Mouse (Mus musculus) kidney, embryonic 16.5 days (tissue): ENCODE results near the gene Tmem239. TPM values are rescaled to one million over a fixed set of nuclear protein-coding genes. Genes with fewer than 3 reads are reported as not detected.

Experiments
- ATAC-seq: fragments of 200-750 bp; cut with Nextera tagmentation; 2 replicates; pipeline ENCODE4 v1.8.0; 2017; ENCODE audit warnings: moderate TSS enrichment; ENCODE audit not compliant: low FRiP score, low TSS enrichment
- H3K27ac ChIP-seq: fragments of 300-500 bp; sonication (generic); 2 replicates; pipeline ENCODE4 v1.5.1; 2014; ENCODE audit warnings: low read length
- H3K27me3 ChIP-seq: fragments of 300-500 bp; sonication (generic); 2 replicates; pipeline ENCODE4 v1.6.1; 2014; ENCODE audit warnings: low read length, control low read depth, mixed read lengths; ENCODE audit not compliant: insufficient read depth
- H3K36me3 ChIP-seq: fragments of 300-500 bp; sonication (generic); 2 replicates; pipeline ENCODE4 v1.6.1; 2014; ENCODE audit warnings: low read length, control low read depth, mixed read lengths; ENCODE audit not compliant: insufficient read depth
- H3K4me1 ChIP-seq: fragments of 300-500 bp; sonication (generic); 2 replicates; pipeline ENCODE4 v1.6.1; 2014; ENCODE audit warnings: low read length, control low read depth, mixed read lengths; ENCODE audit not compliant: insufficient read depth
- H3K4me2 ChIP-seq: fragments of 300-500 bp; sonication (generic); replicated peaks from 2 replicates; pipeline ENCODE4 v1.6.1; 2014; ENCODE audit warnings: low read depth, low read length
- H3K4me3 ChIP-seq: fragments of 300-500 bp; sonication (generic); 2 replicates; pipeline ENCODE4 v1.5.1; 2014; ENCODE audit warnings: mild to moderate bottlenecking, low read length
- H3K9ac ChIP-seq: fragments of 300-500 bp; sonication (generic); replicated peaks from 2 replicates; pipeline ENCODE4 v1.6.1; 2014; ENCODE audit warnings: low read length
- H3K9me3 ChIP-seq: fragments of 300-500 bp; sonication (generic); 2 replicates; pipeline ENCODE4 v1.6.1; 2016; ENCODE audit warnings: low read length, control low read depth
- WGBS: fragments of 180-500 bp; shearing (Covaris S2); extraction: QIAGEN DNeasy Blood & Tissue Kit; methylation state at CpG from one replicate; pipeline ENCODE4 v1.1.7; 2014; 5-methylcytosine and 5-hydroxymethylcytosine counted together
- polyA plus RNA-seq: library from polyadenylated mRNA; unstranded; fragments of >200 nt; fragmentation: Nextera tagmentation; extraction: Ambion mirVana; gene quantifications from 2 replicates; pipeline ENCODE4 v1.2.1, GENCODE M21; 2015

Gene Tmem239
- polyA plus RNA-seq, 1 experiment from 2014 or later, result not detected

DNA sequence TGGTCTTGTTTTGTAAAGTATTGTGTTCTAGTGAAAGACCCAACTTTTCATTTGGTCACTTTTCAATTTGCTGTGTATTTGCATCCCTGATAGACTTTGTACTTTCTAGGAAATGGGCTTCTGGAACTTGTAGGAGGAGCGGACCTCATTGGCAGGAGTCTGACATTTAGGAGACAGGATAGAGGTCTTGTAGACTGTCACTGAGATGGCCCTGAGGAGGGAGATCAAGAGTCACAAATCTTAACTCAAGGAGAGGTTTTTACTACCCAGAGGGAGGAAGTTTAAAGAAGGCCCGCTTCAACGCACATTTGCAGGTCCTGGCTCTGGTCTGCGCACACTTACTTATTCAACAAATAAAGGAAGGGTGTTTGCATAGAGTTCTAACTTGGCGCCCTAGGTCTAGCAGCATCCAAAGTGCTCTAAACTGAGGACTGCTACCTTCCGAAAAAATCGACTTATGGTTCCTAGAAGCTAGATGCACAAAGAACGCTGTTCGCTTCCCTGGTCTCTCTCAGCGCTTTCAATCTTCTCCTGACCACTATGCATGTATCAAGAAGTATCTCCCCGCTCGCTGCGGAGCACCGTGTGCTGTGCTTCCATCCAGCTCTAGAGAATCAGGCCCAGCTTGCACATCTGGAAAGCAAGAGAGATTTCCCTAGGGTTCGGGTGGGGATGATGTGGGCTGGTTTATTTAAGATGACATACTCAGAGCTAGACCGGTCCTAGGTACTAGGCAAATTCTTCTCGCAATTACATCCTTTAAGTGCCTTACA, 42.9 kb downstream of the Tmem239 start:
- H3K27ac ChIP-seq, result no peak overlapping the region
- WGBS, result 2% methylated on average over 17 of the region's 17 CpGs
- no peaks in the 10 kb centered on the region for H3K27me3 ChIP-seq
- H3K4me2 ChIP-seq, result peak overlapping the region; percentile 90
- H3K36me3 ChIP-seq, result peaks cover 3% of the 10 kb centered on the region; the same call in 1 of the 2 replicates
- H3K4me3 ChIP-seq, result peak overlapping the region; percentile 95
- H3K4me1 ChIP-seq, result peaks cover 31% of the 10 kb centered on the region
- no peaks in the 10 kb centered on the region for H3K9me3 ChIP-seq
- H3K9ac ChIP-seq, result peak overlapping the region; percentile 95
- ATAC-seq, result peak; percentile 2; the same call in 1 of the 2 replicates

DNA sequence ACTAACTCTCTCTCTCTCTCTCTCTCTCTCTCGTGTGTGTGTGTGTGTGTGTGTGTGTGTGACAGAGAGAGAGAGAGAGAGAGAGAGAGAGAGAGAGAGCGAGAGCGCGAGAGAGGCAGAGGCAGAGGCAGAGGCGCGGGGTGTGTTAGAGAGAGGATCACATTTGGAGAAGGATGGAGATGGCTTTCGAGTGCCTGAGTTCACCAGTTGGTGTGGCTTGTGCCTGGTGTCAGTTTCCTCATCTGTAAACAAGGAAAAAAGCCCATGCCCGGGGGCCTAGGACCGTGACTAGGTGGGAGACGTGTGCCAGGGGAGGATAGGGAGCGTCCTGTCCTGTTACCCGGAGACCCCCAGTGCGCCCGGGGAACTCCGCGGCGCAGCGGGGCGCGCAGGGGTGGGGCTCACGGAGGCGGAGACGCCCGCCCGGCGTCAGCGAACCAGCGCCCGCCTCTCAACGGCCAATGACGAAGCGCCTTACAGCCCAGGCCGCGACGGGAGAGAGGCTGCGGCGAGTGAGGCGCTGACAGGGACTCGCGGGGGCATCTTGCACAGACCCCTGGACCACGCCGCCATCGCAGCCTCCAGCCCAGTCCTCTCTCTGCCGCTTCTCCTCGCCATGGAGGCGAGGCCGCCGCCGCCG, 43.6 kb downstream of the Tmem239 start, which contains the start of gene Ptpra:
Ptpra (plus strand) TSS at position 485 of the 640 bp plus-strand sequence.
- WGBS, result under 1% methylated on average over 47 of the region's 50 CpGs
- H3K27me3 ChIP-seq, result no peaks in the 10 kb centered on the region
- H3K9me3 ChIP-seq, result no peaks in the 10 kb centered on the region
- peak within 1 kb of the TSS; percentile 90 for H3K4me2 ChIP-seq
- ATAC-seq, result peak; percentile 96
- H3K4me3 ChIP-seq, result peak within 1 kb of the TSS; percentile 95
- no peaks in the 10 kb centered on the region for H3K36me3 ChIP-seq
- H3K9ac ChIP-seq, result peak within 1 kb of the TSS; percentile 95
- peak within 1 kb of the TSS; percentile 89 for H3K27ac ChIP-seq
- H3K4me1 ChIP-seq, result peaks cover 31% of the 10 kb centered on the region

GRCm38 (mm10) chr2:130450434-130450796, 44.1 kb downstream of the Tmem239 start:
- H3K9ac ChIP-seq, result peak overlapping the region; percentile 95
- ATAC-seq, result peak; percentile 89
- H3K36me3 ChIP-seq, result no peaks in the 10 kb centered on the region
- under 1% methylated on average over 47 of the region's 47 CpGs for WGBS
- H3K4me2 ChIP-seq, result peak overlapping the region; percentile 90
- no peaks in the 10 kb centered on the region for H3K9me3 ChIP-seq
- peak overlapping the region; percentile 95 for H3K4me3 ChIP-seq
- H3K4me1 ChIP-seq, result peaks cover 31% of the 10 kb centered on the region
- no peaks in the 10 kb centered on the region for H3K27me3 ChIP-seq
- peak overlapping the region; percentile 89 for H3K27ac ChIP-seq

- peak overlapping the region; percentile 90 for H3K4me2 ChIP-seq
- H3K36me3 ChIP-seq, result no peaks in the 10 kb centered on the region
- H3K4me1 ChIP-seq, result peaks cover 34% of the 10 kb centered on the region
- WGBS, result 44% methylated on average over 14 of the region's 14 CpGs
- H3K27ac ChIP-seq, result no peak overlapping the region
- no peaks in the 10 kb centered on the region for H3K9me3 ChIP-seq
- peak overlapping the region; percentile 95 for H3K9ac ChIP-seq
- no peaks in the 10 kb centered on the region for H3K27me3 ChIP-seq
- H3K4me3 ChIP-seq, result peak overlapping the region; percentile 95
- ATAC-seq, result no peak
Observed at GRCm38 (mm10) chr2:130451086-130451726, 44.9 kb downstream of the Tmem239 start.

GRCm38 (mm10) chr2:130451727-130452090, 45.4 kb downstream of the Tmem239 start:
- ATAC-seq, result no peak
- Histone ChIP-seq H3K9ac (peak overlapping the region; percentile 95), H3K36me3 (no peaks in the 10 kb centered on the region), H3K27me3 (no peaks in the 10 kb centered on the region), H3K4me1 (peaks cover 34% of the 10 kb centered on the region), H3K4me3 (peak overlapping the region; percentile 95), H3K9me3 (no peaks in the 10 kb centered on the region), H3K27ac (no peak overlapping the region), H3K4me2 (peak overlapping the region; percentile 90)
- WGBS, result 52% methylated on average over 3 of the region's 3 CpGs

- H3K9ac ChIP-seq, result no peak overlapping the region
- H3K9me3 ChIP-seq, result no peaks in the 10 kb centered on the region
- ATAC-seq, result no peak
- no peak overlapping the region for H3K4me3 ChIP-seq
- no peak overlapping the region for H3K4me2 ChIP-seq
- no peaks in the 10 kb centered on the region for H3K36me3 ChIP-seq
- peaks cover 34% of the 10 kb centered on the region for H3K4me1 ChIP-seq
- 66% methylated on average over 2 of the region's 2 CpGs for WGBS
- H3K27me3 ChIP-seq, result no peaks in the 10 kb centered on the region
- no peak overlapping the region for H3K27ac ChIP-seq
Observed at GRCm38 (mm10) chr2:130452266-130452665, 46.0 kb downstream of the Tmem239 start.

GRCm38 (mm10) chr2:130453421-130453820, 47.1 kb downstream of the Tmem239 start:
- H3K4me2 ChIP-seq, result no peak overlapping the region
- no peak for ATAC-seq
- H3K4me1 ChIP-seq, result peaks cover 34% of the 10 kb centered on the region
- H3K4me3 ChIP-seq, result no peak overlapping the region
- WGBS, result 67% methylated on average over 6 of the region's 6 CpGs
- no peaks in the 10 kb centered on the region for H3K36me3 ChIP-seq
- H3K9ac ChIP-seq, result no peak overlapping the region
- no peak overlapping the region for H3K27ac ChIP-seq
- H3K9me3 ChIP-seq, result no peaks in the 10 kb centered on the region
- H3K27me3 ChIP-seq, result no peaks in the 10 kb centered on the region

DNA sequence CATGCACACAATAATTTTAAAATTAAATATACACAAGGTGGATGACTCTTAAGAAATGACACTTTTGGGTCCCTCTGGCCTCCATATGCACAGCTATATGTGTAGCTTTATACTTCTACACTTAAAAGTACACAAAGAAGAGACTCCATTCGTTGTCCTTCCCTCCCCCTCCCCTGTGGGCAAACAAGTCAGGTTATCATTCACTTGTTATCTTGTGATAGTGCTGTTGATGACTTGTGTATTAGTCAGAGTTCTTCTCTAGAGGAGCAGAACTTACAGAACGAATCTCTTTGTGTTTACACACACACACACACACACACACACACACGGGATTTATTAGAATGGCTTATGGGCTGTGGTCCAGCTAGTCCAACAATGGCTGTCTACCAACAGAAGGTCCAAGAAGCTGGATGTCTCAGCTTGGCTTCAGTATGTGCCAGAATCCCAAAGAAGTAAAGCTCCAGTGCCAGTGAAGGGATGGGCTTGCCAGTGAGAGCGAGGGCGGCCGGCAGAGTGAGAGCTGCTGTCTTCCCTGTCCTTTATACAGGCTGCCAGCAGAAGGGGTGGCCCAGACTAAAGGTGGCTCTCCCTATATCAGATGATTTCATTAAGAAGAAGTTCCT, 48.6 kb downstream of the Tmem239 start:
- WGBS, result 83% methylated on average over 6 of the region's 6 CpGs
- no peak overlapping the region for H3K27ac ChIP-seq
- H3K36me3 ChIP-seq, result no peaks in the 10 kb centered on the region
- H3K4me3 ChIP-seq, result no peak overlapping the region
- no peaks in the 10 kb centered on the region for H3K27me3 ChIP-seq
- no peaks in the 10 kb centered on the region for H3K9me3 ChIP-seq
- H3K4me2 ChIP-seq, result no peak overlapping the region
- H3K4me1 ChIP-seq, result peaks cover 25% of the 10 kb centered on the region
- no peak for ATAC-seq
- no peak overlapping the region for H3K9ac ChIP-seq
